Comparison of ENCODE assay signal across 8 mouse cellular contexts in genomic region chr6:83165607-83166242, GRCm38 (mm10). TPM values are rescaled to one million over a fixed set of nuclear protein-coding genes. Genes with fewer than 3 reads are reported as not detected.
DNase-seq lines count a peak whose midpoint lies in the region; ATAC-seq and TF ChIP-seq lines count a peak whose summit lies in the region.

Gene Dctn1, plus strand, starts transcription at chr6:83165920.

- peak; percentile 62 for TF ChIP-seq CTCF in G1E (IDR thresholded peaks at IDR 0.05; ENCODE audit: low read depth, low read length)
- peak; percentile 89 for TF ChIP-seq CTCF in forebrain, postnatal 0 days (IDR thresholded peaks at IDR 0.05; ENCODE audit: low read depth)

- peak; percentile 89 for DNase-seq in G1E (ENCODE audit: low spot score)
- DNase-seq in cerebellum, adult 18-20 months = peak; percentile 95 to 96
- peak; percentile 98 for DNase-seq in forebrain, postnatal 0 days
- peak; percentile 97 for DNase-seq in heart, postnatal 4 days
- DNase-seq in layer of hippocampus, adult 8-10 months (ENCODE audit: low spot score in 2 of 2) = peak; percentile 89 to 94
- DNase-seq in ovary, adult 18-20 months (ENCODE audit: low spot score) = peak; percentile 88
- DNase-seq in thymus, postnatal 0 days (ENCODE audit: low spot score) = peak; percentile 95

- H3K4me1 ChIP-seq in G1E (ENCODE audit: insufficient read depth, low read depth, low read length) = peaks cover 51% of the 10 kb centered on the region
- peaks cover 18% of the 10 kb centered on the region for H3K4me1 ChIP-seq in forebrain, postnatal 0 days (ENCODE audit: insufficient read depth)
- peaks cover 43% of the 10 kb centered on the region for H3K4me1 ChIP-seq in lung, embryonic 15.5 days

- H3K4me3 ChIP-seq in G1E (ENCODE audit: low read depth, low read length) = peak within 1 kb of the TSS; percentile 87
- peak within 1 kb of the TSS; percentile 90 for H3K4me3 ChIP-seq in forebrain, postnatal 0 days (ENCODE audit: low read depth, low read length)
- peak within 1 kb of the TSS; percentile 93 for H3K4me3 ChIP-seq in lung, embryonic 15.5 days

- peaks cover 25% of the 10 kb centered on the region for H3K36me3 ChIP-seq in G1E (replicated peaks)
- H3K36me3 ChIP-seq in forebrain, postnatal 0 days (ENCODE audit: insufficient read depth) = no peaks in the 10 kb centered on the region
- no peaks in the 10 kb centered on the region for H3K36me3 ChIP-seq in lung, embryonic 15.5 days

- no peaks in the 10 kb centered on the region for H3K9me3 ChIP-seq in G1E (replicated peaks)
- no peaks in the 10 kb centered on the region for H3K9me3 ChIP-seq in forebrain, postnatal 0 days (ENCODE audit: low read length)
- H3K9me3 ChIP-seq in lung, embryonic 15.5 days = no peaks in the 10 kb centered on the region

- peak within 1 kb of the TSS; percentile 90 for H3K27ac ChIP-seq in forebrain, postnatal 0 days (ENCODE audit: low read depth, low read length)
- peak within 1 kb of the TSS; percentile 79 for H3K27ac ChIP-seq in lung, embryonic 15.5 days

- 3% methylated on average over 58 of the region's 58 CpGs for WGBS in forebrain, postnatal 0 days
- WGBS in lung, embryonic 15.5 days = under 1% methylated on average over 48 of the region's 58 CpGs

- H3K27me3 ChIP-seq in G1E (ENCODE audit: insufficient read depth, low read length) = peaks cover 19% of the 10 kb centered on the region
- peaks cover 20% of the 10 kb centered on the region for H3K27me3 ChIP-seq in forebrain, postnatal 0 days (ENCODE audit: insufficient read depth, low read length)
- peaks cover 26% of the 10 kb centered on the region for H3K27me3 ChIP-seq in lung, embryonic 15.5 days

- peak within 1 kb of the TSS; percentile 65 for H3K4me2 ChIP-seq in forebrain, postnatal 0 days (ENCODE audit: low read depth)
- H3K4me2 ChIP-seq in lung, embryonic 15.5 days = peak within 1 kb of the TSS; percentile 69

- H3K9ac ChIP-seq in forebrain, postnatal 0 days = peak within 1 kb of the TSS; percentile 82
- H3K9ac ChIP-seq in lung, embryonic 15.5 days = peak within 1 kb of the TSS; percentile 96

- peak; percentile 68 for ATAC-seq in G1E (ENCODE audit: extremely low read depth, insufficient number of reproducible peaks, low FRiP score, poor library complexity, severe bottlenecking)
- ATAC-seq in forebrain, postnatal 0 days = peak; percentile 92
- ATAC-seq in lung, embryonic 15.5 days (ENCODE audit: borderline replicate concordance, extremely low read depth, low FRiP score, low TSS enrichment) = peak; percentile 86

RNA-seq across cellular contexts. Expression of gene Dctn1, which starts in this region (rescaled TPM):
- total RNA-seq in G1E (2014; fragmentation: Nextera tagmentation) (83.0 and 86.3 TPM in 2 replicates), G1E (2017) (31.0 and 51.6 TPM in 2 replicates)
- 243 and 444 TPM in 2 replicates for polyA plus RNA-seq in G1E (2012)
- total RNA-seq in forebrain, postnatal 0 days (2014; rRNA removed) = 97.3 and 126 TPM in 2 replicates
- 132 and 152 TPM in 2 replicates for polyA plus RNA-seq in forebrain, postnatal 0 days (2015; fragmentation: Nextera tagmentation; extraction: Ambion mirVana)
- total RNA-seq in heart, postnatal 4 days (2021) = 100 to 1,000 TPM; 122 to 123 TPM
- 100 to 1,000 TPM; 363 to 385 (median 379) TPM for total RNA-seq in layer of hippocampus, adult 8-10 months (2022)
- polyA plus RNA-seq in lung, embryonic 15.5 days (2015; fragmentation: Nextera tagmentation; extraction: Ambion mirVana) = 96.7 and 104 TPM in 2 replicates
- polyA plus RNA-seq in thymus, postnatal 0 days (2015; fragmentation: Nextera tagmentation; extraction: Ambion mirVana) = 62.8 and 64.5 TPM in 2 replicates

Comparison
In these comparisons a context has a peak if more than half of its experiments do, and no peak if none do; other contexts are left out.
1. Peak in every context shown above with its lines: DNase-seq, ATAC-seq, H3K4me3 ChIP-seq and H3K27ac ChIP-seq.